8 mouse cellular contexts compared by ENCODE assay signal in genomic region chr9:110781256-110781721, GRCm38 (mm10). TPM values are rescaled to one million over a fixed set of nuclear protein-coding genes. Genes with fewer than 3 reads are reported as not detected.
DNase-seq lines count a peak whose midpoint lies in the region; ATAC-seq and TF ChIP-seq lines count a peak whose summit lies in the region.

No protein-coding gene starts in this region.

- peak; percentile 94 for TF ChIP-seq CTCF in lung, postnatal 0 days (IDR thresholded peaks at IDR 0.05)

- no peaks in the 10 kb centered on the region for H3K36me3 ChIP-seq in hindbrain, embryonic 10.5 days
- H3K36me3 ChIP-seq in lung, postnatal 0 days (ENCODE audit: insufficient read depth, low read length): no peaks in the 10 kb centered on the region

- peak overlapping the region; percentile 84 for H3K27ac ChIP-seq in hindbrain, embryonic 10.5 days
- H3K27ac ChIP-seq in lung, postnatal 0 days (ENCODE audit: low read length): peak overlapping the region; percentile 54; the same call in 1 of the 2 replicates

- peak overlapping the region; percentile 59 for H3K4me3 ChIP-seq in hindbrain, embryonic 10.5 days
- peak overlapping the region; percentile 39 for H3K4me3 ChIP-seq in lung, postnatal 0 days (ENCODE audit: low read depth, low read length)

- peaks cover 25% of the 10 kb centered on the region for H3K4me1 ChIP-seq in hindbrain, embryonic 10.5 days (replicated peaks)
- no peaks in the 10 kb centered on the region; the same call in 1 of the 2 replicates for H3K4me1 ChIP-seq in lung, postnatal 0 days (ENCODE audit: insufficient read depth, low read depth, low read length)

- TF ChIP-seq EP300 in lung, postnatal 0 days (IDR thresholded peaks at IDR 0.05): no peak

- 0 out of 2 replicates have a peak overlapping the region, but pooled peaks have one; percentile 32 for H3K9ac ChIP-seq in lung, postnatal 0 days (replicated peaks; ENCODE audit: low read depth)

- under 1% methylated on average over 43 of the region's 43 CpGs for WGBS in hindbrain, embryonic 10.5 days
- WGBS in lung, postnatal 0 days: 0% methylated on average over 38 of the region's 43 CpGs

- ATAC-seq in frontal cortex, adult (ENCODE audit: low TSS enrichment): peak; percentile 96
- peak; percentile 94 for ATAC-seq in lung, postnatal 0 days

- peaks cover 47% of the 10 kb centered on the region for H3K27me3 ChIP-seq in hindbrain, embryonic 10.5 days (ENCODE audit: insufficient read depth, poor library complexity, severe bottlenecking)
- no peaks in the 10 kb centered on the region; the same call in 1 of the 2 replicates for H3K27me3 ChIP-seq in lung, postnatal 0 days (replicated peaks; ENCODE audit: insufficient read depth, low read length)

- H3K4me2 ChIP-seq in lung, postnatal 0 days (replicated peaks; ENCODE audit: low read depth, low read length): peak overlapping the region; percentile 78

- DNase-seq in MEL-GATA-1-ER (ENCODE audit: extremely low read depth, low read depth): peak; percentile 75
- peak; percentile 94 for DNase-seq in cerebellum, adult 8-10 months
- DNase-seq in hindbrain, embryonic 10.5 days (ENCODE audit: low spot score): peak; percentile 98
- DNase-seq in layer of hippocampus, adult 9-11 months: peak; percentile 90
- DNase-seq in lung, postnatal 0 days (ENCODE audit: low spot score): peak; percentile 94
- DNase-seq in ovary, postnatal 14 days (ENCODE audit: low spot score): peak; percentile 98
- peak; percentile 93 for DNase-seq in thymus, postnatal 14 days

- H3K9me3 ChIP-seq in hindbrain, embryonic 10.5 days: no peaks in the 10 kb centered on the region
- no peaks in the 10 kb centered on the region for H3K9me3 ChIP-seq in lung, postnatal 0 days (ENCODE audit: low read length)

RNA-seq across cellular contexts. Expression of gene Prss42, which starts 16.7 kb away (rescaled TPM):
- not detected in 2 replicates for polyA plus RNA-seq in hindbrain, embryonic 10.5 days (2016; fragmentation: Nextera tagmentation; extraction: Ambion mirVana)
- polyA plus RNA-seq in lung, postnatal 0 days (2015; fragmentation: Nextera tagmentation; extraction: Ambion mirVana): not detected in 2 replicates

RNA-seq across cellular contexts. Expression of gene Prss44, which starts 32.5 kb away (rescaled TPM):
- not detected in 2 replicates for polyA plus RNA-seq in hindbrain, embryonic 10.5 days (2016; fragmentation: Nextera tagmentation; extraction: Ambion mirVana)
- polyA plus RNA-seq in lung, postnatal 0 days (2015; fragmentation: Nextera tagmentation; extraction: Ambion mirVana): not detected in 2 replicates

RNA-seq across cellular contexts. Expression of gene Pth1r, which starts 34.3 kb away (rescaled TPM):
- polyA plus RNA-seq in hindbrain, embryonic 10.5 days (2016; fragmentation: Nextera tagmentation; extraction: Ambion mirVana): 31.6 and 38.7 TPM in 2 replicates
- polyA plus RNA-seq in lung, postnatal 0 days (2015; fragmentation: Nextera tagmentation; extraction: Ambion mirVana): 19.4 and 24.4 TPM in 2 replicates

RNA-seq across cellular contexts. Expression of gene Myl3, which starts 39.6 kb away (rescaled TPM):
- polyA plus RNA-seq in hindbrain, embryonic 10.5 days (2016; fragmentation: Nextera tagmentation; extraction: Ambion mirVana): 2.0 TPM in 1 of 2 replicates, not detected in the other
- polyA plus RNA-seq in lung, postnatal 0 days (2015; fragmentation: Nextera tagmentation; extraction: Ambion mirVana): 10.4 and 13.8 TPM in 2 replicates

RNA-seq across cellular contexts. Expression of gene Prss43, which starts 45.2 kb away (rescaled TPM):
- polyA plus RNA-seq in hindbrain, embryonic 10.5 days (2016; fragmentation: Nextera tagmentation; extraction: Ambion mirVana): not detected in 2 replicates
- not detected in 2 replicates for polyA plus RNA-seq in lung, postnatal 0 days (2015; fragmentation: Nextera tagmentation; extraction: Ambion mirVana)

Comparison
In these comparisons a context has a peak if more than half of its experiments do, and no peak if none do; other contexts are left out.
1. Peak in every context shown above with its lines: DNase-seq, ATAC-seq, H3K4me3 ChIP-seq and H3K27ac ChIP-seq.